Mouse (Mus musculus) C2C12 (cell line): Measurements from ENCODE around the gene Gm7029. TPM values are rescaled to one million over a fixed set of nuclear protein-coding genes. Genes with fewer than 3 reads are reported as not detected.

Experiments
- H3K27me3 ChIP-seq: one replicate; pipeline ENCODE4 v1.6.1; 2011; ENCODE audit not compliant: control insufficient read depth, insufficient read depth, insufficient read length
- H3K36me3 ChIP-seq: one replicate; pipeline ENCODE4 v1.6.1; 2011; ENCODE audit not compliant: control insufficient read depth, insufficient read depth
- H3K4me3 ChIP-seq: one replicate; pipeline ENCODE4 v1.5.1; 2011; ENCODE audit warnings: mild to moderate bottlenecking, control low read depth; ENCODE audit not compliant: poor library complexity, insufficient read depth, severe bottlenecking
- H3K79me2 ChIP-seq: one replicate; pipeline ENCODE4 v1.6.1; 2011; ENCODE audit not compliant: control insufficient read depth, insufficient read depth
- H3K79me3 ChIP-seq: one replicate; pipeline ENCODE4 v1.6.1; 2011; ENCODE audit warnings: low read depth, control low read depth
- H3ac ChIP-seq: one replicate; pipeline ENCODE3; 2011; ENCODE audit warnings: low read depth; ENCODE audit not compliant: control insufficient read depth, insufficient read length
- CEBPB ChIP-seq: IDR thresholded peaks from one replicate; pipeline ENCODE4 v1.6.1; 2011; ENCODE audit warnings: low read depth, mild to moderate bottlenecking, control low read depth, moderate library complexity
- CTCF ChIP-seq: IDR thresholded peaks from one replicate; pipeline ENCODE4 v1.5.1; 2011; ENCODE audit not compliant: control insufficient read depth, insufficient read depth, insufficient read length
- FOSL1 ChIP-seq: IDR thresholded peaks from one replicate; pipeline ENCODE4 v1.8.0; 2011; ENCODE audit warnings: mild to moderate bottlenecking, low read length; ENCODE audit not compliant: poor library complexity, insufficient read depth, severe bottlenecking
- MAX ChIP-seq: IDR thresholded peaks from one replicate; pipeline ENCODE4 v1.6.1; 2011; ENCODE audit warnings: mild to moderate bottlenecking, control low read depth
- MYOD1 ChIP-seq: IDR thresholded peaks from one replicate; pipeline ENCODE4 v1.6.1; 2011; ENCODE audit warnings: low read depth; ENCODE audit not compliant: control insufficient read depth, insufficient read length
- MYOG ChIP-seq: IDR thresholded peaks from one replicate; pipeline ENCODE4 v1.6.1; 2011; ENCODE audit not compliant: control insufficient read depth, insufficient read length; ENCODE audit errors: extremely low read depth
- USF1 ChIP-seq: IDR thresholded peaks from one replicate; pipeline ENCODE4 v1.6.1; 2011; ENCODE audit warnings: low read depth, mild to moderate bottlenecking, control low read depth, moderate library complexity
- polyA plus RNA-seq: library from polyadenylated mRNA; unstranded; fragments of >200 nt; fragmentation: generic; extraction: Trizol; gene quantifications from one replicate; pipeline ENCODE4 v1.2.1, GENCODE M21; 2012; ENCODE audit warnings: missing spikeins

Gene Gm7029
- polyA plus RNA-seq, 1 experiment: not detected

- TF ChIP-seq CEBPB: no peak
- no peak for TF ChIP-seq MYOG
- TF ChIP-seq FOSL1: no peak
- TF ChIP-seq USF1: no peak
- TF ChIP-seq CTCF: no peak
- no peak for TF ChIP-seq MYOD1
- Histone ChIP-seq H3ac (peak overlapping the region; percentile 68), H3K36me3 (peaks cover 38% of the 10 kb centered on the region)
These were observed 36.9 kb downstream of the Gm7029 start for GRCm38 (mm10) chr17:33910346-33911051.

GRCm38 (mm10) chr17:33911052-33911812 lies 37.6 kb downstream of the Gm7029 start:
- no peak overlapping the region for H3ac ChIP-seq
- H3K79me2 ChIP-seq: peaks cover 44% of the 10 kb centered on the region
- no peaks in the 10 kb centered on the region for H3K27me3 ChIP-seq
- no peak overlapping the region for H3K4me3 ChIP-seq
- TF ChIP-seq MYOG (no peak), FOSL1 (no peak), MAX (no peak), USF1 (no peak), CEBPB (no peak), MYOD1 (no peak), CTCF (no peak)
- H3K36me3 ChIP-seq: peaks cover 38% of the 10 kb centered on the region
- H3K79me3 ChIP-seq: peaks cover 3% of the 10 kb centered on the region

More at GRCm38 (mm10) chr17:33910346-33911051, 36.9 kb downstream of the Gm7029 start:
- Histone ChIP-seq H3K4me3 (peak overlapping the region; percentile 82), H3K79me3 (peaks cover 3% of the 10 kb centered on the region), H3K79me2 (peaks cover 43% of the 10 kb centered on the region), H3K27me3 (no peaks in the 10 kb centered on the region)

- peaks cover 38% of the 10 kb centered on the region for H3K36me3 ChIP-seq
- H3K27me3 ChIP-seq: no peaks in the 10 kb centered on the region
- TF ChIP-seq MAX (no peak), CEBPB (no peak), USF1 (no peak), FOSL1 (no peak), MYOG (no peak), MYOD1 (no peak)
- peaks cover 51% of the 10 kb centered on the region for H3K79me2 ChIP-seq
- no peak overlapping the region for H3ac ChIP-seq
- no peak overlapping the region for H3K4me3 ChIP-seq
- H3K79me3 ChIP-seq: peaks cover 4% of the 10 kb centered on the region
These were observed 38.3 kb downstream of the Gm7029 start for GRCm38 (mm10) chr17:33911813-33912414.

- no peak overlapping the region for H3K4me3 ChIP-seq
- peaks cover 4% of the 10 kb centered on the region for H3K79me3 ChIP-seq
These were observed 39.6 kb downstream of the Gm7029 start for GRCm38 (mm10) chr17:33913264-33913663.

GRCm38 (mm10) chr17:33913905-33914304 lies 40.3 kb downstream of the Gm7029 start:
- Histone ChIP-seq H3ac (no peak overlapping the region), H3K27me3 (no peaks in the 10 kb centered on the region), H3K79me2 (peaks cover 62% of the 10 kb centered on the region), H3K36me3 (peaks cover 47% of the 10 kb centered on the region), H3K79me3 (peaks cover 4% of the 10 kb centered on the region), H3K4me3 (no peak overlapping the region)
- no peak for TF ChIP-seq MYOD1
- no peak for TF ChIP-seq FOSL1
- TF ChIP-seq MAX: no peak
- TF ChIP-seq CTCF: no peak
- TF ChIP-seq CEBPB: no peak
- TF ChIP-seq USF1: no peak
- TF ChIP-seq MYOG: no peak

More at GRCm38 (mm10) chr17:33913264-33913663, 39.6 kb downstream of the Gm7029 start:
- Histone ChIP-seq H3ac (no peak overlapping the region), H3K36me3 (peaks cover 46% of the 10 kb centered on the region), H3K27me3 (no peaks in the 10 kb centered on the region), H3K79me2 (peaks cover 62% of the 10 kb centered on the region)
- TF ChIP-seq CEBPB: no peak
- TF ChIP-seq MAX: no peak
